Mouse (Mus musculus) kidney, adult 2 months (tissue): ENCODE data around the gene Cblc.

Experiments
- CTCF ChIP-seq: fragments of 200-500 bp; conservative IDR thresholded peaks from 2 replicates; pipeline ENCODE4 v1.5.1; 2011; ENCODE audit warnings: low read depth, mild to moderate bottlenecking, control low read depth, low read length, moderate library complexity, mixed read lengths; ENCODE audit not compliant: insufficient read depth, insufficient read length
- POLR2A ChIP-seq: fragments of 200-500 bp; IDR thresholded peaks from one replicate; pipeline ENCODE4 v1.6.1; 2011; ENCODE audit warnings: low read depth, low read length, control low read depth

DNA sequence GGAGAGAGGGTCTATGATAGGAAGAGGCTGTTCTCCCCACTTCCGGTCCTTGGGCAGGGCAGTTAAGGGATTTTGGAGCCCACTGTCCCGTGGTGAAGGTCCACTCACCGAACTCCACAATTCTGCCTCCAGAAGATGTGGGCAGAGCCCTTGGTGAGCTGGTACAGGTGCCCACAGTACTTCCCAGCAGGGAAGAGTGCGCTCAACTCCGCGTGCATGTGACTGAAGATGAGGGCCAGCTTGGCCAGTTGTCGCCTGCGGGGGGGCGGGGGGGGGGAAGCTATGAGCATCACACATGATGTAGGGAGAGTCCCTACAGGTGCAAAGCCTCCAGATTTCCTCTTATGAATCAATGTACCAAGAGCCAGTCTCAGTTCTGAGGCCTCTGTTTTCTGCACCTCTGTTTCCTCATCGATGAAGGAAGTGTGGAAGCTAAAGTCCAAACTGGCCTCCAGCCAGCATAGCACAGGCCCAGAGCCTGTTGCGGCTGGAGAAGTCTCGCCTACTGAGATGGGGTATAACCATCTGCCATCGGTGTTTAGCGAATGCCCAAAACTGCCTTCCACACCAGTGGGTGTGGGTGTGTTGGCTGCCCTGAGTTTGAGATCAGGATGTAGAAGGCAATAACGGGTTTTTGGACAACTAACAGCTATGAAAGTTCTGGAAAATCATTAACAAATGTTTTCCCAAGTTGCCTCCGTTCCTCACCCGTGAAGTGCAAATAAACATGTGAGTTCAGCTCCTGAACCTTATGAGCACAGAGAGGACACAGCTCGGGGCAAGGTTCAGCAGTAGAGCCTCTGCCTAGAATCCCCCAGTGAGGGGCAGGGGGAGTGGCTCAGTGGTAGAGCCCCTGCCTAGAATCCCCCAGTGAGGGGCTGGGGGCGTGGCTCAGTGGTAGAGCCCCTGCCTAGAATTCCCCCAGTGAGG is 3.6 kb downstream of the Cblc start:
- TF ChIP-seq POLR2A (no peak), CTCF (no peak)
